Mouse (Mus musculus) testis, postnatal 10 days (tissue): ENCODE results near the gene Dus1l.
A peak's percentile ranks its signal among the peaks of the same experiment; 100 is the strongest.
"Not testable (repeated sequence)": the region's sequence is repeated elsewhere in the genome, so short reads cannot be mapped to it uniquely, and the experiment has no call there.

Source experiments
- DNase-seq: peaks from one replicate; pipeline ENCODE4 v3.0.0; 2021; ENCODE audit warnings: low spot score

Gene Dus1l

DNA sequence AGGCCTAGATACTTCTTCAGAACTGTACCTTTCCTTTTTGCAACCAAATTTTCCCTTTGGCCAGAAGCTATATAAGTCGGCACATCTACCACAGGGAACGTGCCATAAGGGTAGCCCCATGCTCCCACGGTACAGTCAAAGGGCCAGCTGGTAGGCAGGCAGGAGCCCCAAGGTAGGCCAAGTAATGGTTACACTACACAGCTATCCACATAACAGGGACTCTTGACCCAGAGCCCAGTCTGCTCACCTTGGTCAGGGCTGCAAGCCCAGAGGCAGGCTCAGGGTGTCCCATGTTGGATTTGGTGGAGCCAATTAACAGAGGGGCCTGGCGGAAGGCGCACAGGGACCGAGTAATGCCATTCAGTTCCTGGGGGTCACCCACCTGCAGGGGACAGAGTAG, 23.4 kb upstream of the Dus1l start:
- DNase-seq, result no peak

DNA sequence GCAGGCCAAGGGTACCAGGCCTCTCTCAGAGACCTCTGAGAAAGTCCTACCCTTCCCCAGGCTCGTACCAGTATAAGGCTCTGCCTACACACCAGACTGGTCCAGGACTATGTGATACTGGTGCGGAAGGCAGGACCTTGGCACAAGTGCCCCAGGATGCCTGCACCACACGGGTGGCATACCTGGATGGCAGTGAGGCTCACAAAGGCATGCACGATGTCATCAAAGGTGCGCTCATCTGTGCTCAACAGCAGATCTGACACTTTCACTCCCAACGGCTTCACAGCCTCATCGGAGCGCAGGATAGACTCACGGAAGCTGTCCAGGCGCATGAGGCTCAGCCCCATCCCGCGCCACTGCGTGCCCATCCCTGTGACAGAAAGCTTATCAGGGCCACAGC, 22.0 kb upstream of the Dus1l start:
- no peak for DNase-seq

- DNase-seq, result no peak
Measured at GRCm38 (mm10) chr11:120817358-120817757, 21.2 kb upstream of the Dus1l start.

DNA sequence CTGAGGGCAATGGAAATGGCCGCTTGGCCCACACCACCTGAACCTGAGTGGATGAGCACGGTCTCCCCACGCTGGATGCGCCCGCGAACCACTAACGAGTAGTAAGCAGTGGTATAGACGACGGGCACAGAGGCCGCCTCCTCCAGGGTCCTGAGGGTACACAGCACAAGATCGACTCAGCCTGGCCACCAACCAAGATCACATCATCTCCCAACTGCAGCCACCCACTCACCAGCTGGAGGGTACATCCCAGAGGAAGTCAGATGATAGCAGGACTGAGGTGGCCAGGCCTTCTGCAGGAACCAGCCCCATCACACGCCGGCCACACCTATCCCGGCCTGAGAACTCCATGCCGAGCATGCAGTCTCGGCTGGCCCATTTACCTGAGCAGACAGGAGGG, 15.9 kb upstream of the Dus1l start:
- no peak for DNase-seq

- no peak for DNase-seq
Measured at GRCm38 (mm10) chr11:120808010-120808409, 11.8 kb upstream of the Dus1l start.

- no peak for DNase-seq
Measured at GRCm38 (mm10) chr11:120805375-120806298, 9.4 kb upstream of the Dus1l start.

GRCm38 (mm10) chr11:120804769-120805168, 8.6 kb upstream of the Dus1l start:
- no peak for DNase-seq

DNA sequence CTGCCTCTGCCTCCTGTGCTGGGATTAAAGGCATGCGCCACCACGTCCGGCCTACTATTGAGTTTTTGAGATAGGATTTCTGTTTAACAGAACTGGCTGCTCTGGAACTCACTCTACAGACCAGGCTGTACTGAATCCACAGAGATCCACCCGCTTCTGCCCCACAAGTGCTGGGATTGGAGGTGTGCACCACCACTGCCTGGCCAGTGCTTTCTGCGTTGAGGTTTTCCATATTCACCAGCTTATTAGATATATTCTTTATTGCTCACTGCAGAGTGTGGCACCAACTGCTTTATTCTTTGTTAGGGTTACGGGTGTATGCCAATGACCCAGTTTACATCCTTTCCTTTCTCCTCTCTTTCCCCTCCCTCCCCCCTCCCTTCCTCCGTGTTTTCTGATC, 8.1 kb upstream of the Dus1l start:
- no peak for DNase-seq

DNA sequence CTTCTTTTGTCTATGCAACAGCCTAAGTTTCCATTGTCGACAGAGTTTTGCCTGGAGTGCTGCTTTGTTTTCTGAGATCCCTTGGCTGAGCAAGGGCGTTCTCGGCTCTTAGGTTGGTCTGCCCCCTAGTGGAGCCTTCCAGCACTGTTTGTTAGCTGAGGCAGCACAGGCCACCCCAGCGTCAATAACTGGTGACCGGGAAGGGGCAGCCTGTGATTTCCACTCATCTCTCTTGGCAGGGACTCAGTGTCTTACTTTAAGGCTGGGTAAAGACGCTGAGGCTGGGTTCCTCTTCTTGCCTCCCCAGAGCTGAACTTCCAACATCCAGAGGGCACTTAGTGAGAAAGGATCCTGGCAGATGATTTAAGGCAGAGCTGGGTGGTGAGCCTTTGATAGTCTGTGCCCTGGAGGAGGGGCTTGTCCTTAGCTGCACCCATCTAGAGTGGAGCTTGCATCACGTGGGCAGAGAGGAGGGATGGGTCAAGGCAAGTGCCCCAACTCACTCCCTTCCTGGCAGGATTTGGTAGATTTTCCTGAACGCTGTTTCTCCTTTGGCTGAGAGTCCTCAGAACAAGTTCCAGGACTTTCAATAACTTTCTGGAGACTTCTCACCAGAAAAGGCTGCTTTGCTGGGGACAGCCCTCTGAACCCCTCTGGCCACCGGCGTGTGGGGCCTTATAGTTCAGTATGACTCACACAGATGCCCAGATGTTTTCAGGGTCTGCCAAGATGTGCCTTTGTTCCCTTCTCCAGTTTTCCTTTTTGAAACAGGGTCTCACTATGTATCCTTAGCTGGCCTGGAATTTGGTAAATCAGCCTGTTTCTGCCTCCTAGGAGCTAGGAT, 4.1 kb upstream of the Dus1l start:
- peak; percentile 95 for DNase-seq

DNA sequence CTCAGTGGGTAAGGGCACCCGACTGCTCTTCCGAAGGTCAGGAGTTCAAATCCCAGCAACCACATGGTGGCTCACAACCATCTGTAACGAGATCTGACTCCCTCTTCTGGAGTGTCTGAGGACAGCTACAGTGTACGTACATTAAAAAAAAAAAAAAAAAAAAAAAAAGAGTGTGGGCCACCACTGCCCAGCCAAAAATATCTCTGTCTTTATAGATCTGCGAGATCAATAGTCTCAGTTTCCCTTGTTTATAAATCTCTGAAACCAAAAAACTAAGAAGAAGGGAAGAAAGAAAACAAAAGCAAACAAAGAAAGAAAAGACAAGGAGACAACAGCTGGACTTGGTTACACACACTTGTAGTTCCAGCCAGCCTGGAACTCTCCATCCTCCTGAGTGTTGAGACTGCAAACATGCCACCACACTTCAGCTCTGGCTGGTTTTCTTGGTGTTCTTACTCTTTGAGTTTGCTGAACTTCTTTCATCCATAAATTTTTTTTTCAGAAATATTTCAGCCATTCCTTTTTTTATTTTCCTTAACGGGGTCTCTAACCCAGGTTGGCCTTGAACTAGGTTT, 3.2 kb upstream of the Dus1l start:
- no peak for DNase-seq

GRCm38 (mm10) chr11:120798244-120798643, 2.0 kb upstream of the Dus1l start:
- no peak for DNase-seq

- no peak for DNase-seq
Measured at GRCm38 (mm10) chr11:120796614-120796946, 377 bp upstream of the Dus1l start.

DNA sequence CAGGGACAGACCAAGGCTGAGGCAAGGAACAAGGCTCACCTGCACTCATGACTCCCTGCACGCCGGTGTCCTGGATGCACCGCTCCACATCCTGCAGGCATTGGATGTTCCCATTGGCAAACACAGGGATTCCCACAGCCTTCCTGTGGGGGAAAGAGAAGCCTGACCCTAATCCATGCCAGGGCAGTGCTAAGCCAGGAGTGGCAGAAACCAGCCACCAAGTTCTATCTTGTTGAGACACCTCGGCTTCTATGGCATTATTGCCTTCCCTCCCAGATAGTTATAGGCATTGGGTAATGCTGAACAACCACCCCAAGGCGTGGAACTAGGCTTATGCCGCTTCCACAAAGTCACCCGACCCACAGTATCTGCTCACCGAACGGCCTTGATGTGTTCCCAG, 3.6 kb downstream of the Dus1l start:
- DNase-seq, result no peak

GRCm38 (mm10) chr11:120789810-120790209, 6.4 kb downstream of the Dus1l start:
- no peak for DNase-seq

DNA sequence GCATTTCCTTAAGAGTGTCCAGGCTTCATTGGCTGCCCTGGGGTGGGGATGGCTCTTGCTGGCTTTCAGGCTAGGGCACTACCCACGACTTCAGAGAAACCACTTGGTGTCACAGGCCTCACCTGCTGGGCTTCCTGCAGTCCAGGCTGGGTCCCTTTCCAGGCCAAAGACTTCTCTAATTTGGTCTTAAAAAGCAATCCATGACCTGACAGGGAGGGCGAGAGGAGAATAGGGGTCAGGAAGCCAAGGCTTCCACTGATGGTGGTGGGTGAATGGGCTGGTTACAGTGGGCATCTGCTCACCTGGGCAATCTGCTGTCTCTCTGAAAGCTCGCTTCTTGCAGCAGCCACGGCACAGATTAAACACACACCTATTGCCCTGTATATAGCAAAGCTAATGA, 6.8 kb downstream of the Dus1l start:
- no peak for DNase-seq

DNA sequence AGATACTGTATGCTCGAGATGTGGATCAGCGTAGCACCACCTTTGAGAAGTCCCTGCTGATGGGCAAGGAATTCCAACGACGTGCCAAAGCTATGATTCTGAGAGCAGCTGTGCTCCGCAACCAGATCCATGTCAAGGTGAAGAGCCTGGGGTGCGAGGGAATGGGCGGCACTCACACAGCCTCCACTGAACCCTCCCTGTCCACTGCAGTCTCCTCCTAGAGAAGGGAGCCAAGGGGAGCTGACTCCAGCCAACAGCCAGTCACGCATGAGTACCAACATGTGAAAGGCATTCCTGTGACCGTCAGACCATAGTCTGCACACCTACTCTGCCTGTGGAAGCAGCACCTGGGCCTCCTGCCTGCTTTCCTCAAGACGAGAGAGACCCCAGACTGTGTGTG, 7.7 kb downstream of the Dus1l start:
- not testable (repeated sequence) for DNase-seq

DNA sequence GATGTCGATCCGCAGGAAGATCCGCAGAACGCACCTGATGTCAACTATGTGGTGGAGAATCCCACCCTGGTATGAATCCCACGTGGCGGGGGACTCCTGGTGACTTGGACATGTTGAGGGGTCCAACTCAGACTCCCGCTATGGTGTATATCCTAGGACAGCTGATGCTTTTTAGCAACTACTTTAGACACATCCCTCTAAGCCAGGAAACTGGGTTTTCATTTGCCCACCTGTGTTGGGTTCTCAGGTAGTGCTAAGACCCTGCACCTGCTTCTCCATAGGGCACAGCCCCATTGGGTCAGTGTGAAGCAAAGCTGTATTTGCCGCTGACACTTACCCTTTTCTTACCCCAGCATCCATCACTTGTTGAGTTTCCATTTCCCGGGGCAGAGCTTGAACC, 11.1 kb downstream of the Dus1l start:
- no peak for DNase-seq

DNA sequence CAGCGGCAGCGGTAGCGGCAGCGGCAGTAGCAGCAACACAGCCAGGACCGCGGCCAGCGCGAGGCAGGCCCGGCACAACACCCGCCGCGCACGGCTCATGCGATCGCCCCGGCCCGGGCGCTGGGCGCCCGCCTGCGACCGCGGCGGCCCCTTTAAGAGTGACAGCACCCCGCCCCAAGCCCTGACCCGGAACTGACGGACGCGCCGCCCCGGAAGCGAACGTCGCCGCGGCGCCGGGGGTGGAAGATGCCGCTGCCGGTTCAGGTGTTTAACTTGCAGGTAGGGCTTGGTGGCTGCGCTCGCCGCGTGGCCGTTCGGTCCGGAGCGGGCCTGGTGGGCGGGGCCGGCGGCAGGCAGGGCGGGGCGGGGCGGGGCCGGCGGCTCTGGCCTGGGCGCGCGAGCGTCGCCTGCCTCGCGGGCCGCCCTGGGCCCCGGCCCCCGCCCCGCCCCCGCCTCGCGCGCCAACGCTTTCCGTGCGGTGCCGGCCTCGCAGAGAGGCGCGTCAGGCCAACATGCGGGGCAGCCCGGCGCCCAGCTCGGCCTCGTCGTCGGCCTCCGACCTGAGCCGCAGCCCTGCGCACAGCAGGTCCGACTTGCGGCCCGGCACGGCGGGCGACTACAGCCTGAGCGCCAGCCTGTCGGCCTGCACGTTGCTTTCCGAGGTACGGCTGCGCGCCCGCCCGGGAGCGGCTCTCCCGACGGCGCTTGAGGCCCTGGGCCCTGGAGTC, 12.0 kb downstream of the Dus1l start, which contains the start of the genes Rfng and Gps1:
Gene Rfng, minus strand, starts transcription at position 144 of the 728 bp plus-strand sequence.
Gene Gps1, plus strand, starts transcription at position 209 of the 728 bp plus-strand sequence.
- peak; percentile 86 for DNase-seq

DNA sequence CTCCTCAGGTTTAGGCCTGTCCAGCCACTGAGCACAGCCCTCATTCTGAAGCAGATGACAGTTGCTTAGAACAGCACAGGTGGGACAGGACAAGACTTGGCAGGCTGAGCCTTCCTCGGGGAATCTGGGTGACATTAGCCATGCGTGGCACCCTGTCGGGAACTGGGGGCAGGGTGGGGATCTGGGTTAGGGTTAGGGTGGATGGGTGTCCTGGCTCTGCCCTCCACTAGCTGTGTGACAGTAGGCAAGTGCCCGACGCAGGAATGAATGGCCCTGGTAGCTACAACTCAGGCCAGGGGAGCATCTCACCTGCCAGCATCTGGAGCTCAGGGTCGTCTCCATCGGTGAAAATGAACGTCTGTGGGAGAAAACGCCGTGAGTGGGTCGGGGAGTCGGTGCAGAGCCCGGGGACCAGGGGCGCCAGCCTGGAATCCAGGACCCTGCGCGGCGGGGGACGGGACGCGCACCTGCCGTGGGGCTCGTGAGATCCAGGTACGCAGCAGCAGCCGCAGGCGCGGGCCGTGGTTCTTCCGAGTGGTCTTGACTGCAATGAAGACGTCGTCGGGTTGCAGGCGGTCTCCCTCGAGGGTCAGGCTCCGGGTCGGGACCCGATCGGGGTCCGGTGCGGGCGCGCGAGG, 12.7 kb downstream of the Dus1l start:
- DNase-seq, result no peak

- DNase-seq, result not testable (repeated sequence)
Measured at GRCm38 (mm10) chr11:120781361-120781760, 14.8 kb downstream of the Dus1l start.

DNA sequence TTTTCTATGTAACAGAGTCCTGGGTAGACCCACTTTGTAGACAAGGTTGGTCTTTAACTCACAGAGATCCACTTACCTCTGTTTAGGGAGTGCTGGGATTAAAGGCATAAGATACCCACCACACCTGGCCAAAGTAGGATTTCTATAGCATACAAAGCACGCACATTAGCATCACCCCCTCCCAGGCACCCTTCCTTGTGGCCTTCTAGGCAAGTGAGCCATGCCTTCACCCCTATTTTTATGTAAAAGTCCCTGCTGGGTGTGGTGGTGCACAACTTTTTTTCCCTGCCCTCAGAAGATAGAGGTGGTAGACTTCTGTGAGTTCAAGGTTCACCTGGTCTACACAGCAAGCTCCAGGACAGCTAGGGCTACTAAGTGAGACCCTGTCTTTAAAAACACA, 16.3 kb downstream of the Dus1l start:
- DNase-seq, result no peak
